Mouse (Mus musculus) C2C12 (cell line): ENCODE results near the gene Rimbp2.

Experiments used
- CEBPB ChIP-seq: IDR thresholded peaks from one replicate; pipeline ENCODE4 v1.6.1; 2011; ENCODE audit warnings: low read depth, mild to moderate bottlenecking, control low read depth, moderate library complexity
- CTCF ChIP-seq: IDR thresholded peaks from one replicate; pipeline ENCODE4 v1.5.1; 2011; ENCODE audit not compliant: control insufficient read depth, insufficient read depth, insufficient read length
- FOSL1 ChIP-seq: IDR thresholded peaks from one replicate; pipeline ENCODE4 v1.8.0; 2011; ENCODE audit warnings: mild to moderate bottlenecking, low read length; ENCODE audit not compliant: poor library complexity, insufficient read depth, severe bottlenecking
- MAX ChIP-seq: IDR thresholded peaks from one replicate; pipeline ENCODE4 v1.6.1; 2011; ENCODE audit warnings: mild to moderate bottlenecking, control low read depth
- MYOD1 ChIP-seq: IDR thresholded peaks from one replicate; pipeline ENCODE4 v1.6.1; 2011; ENCODE audit warnings: low read depth; ENCODE audit not compliant: control insufficient read depth, insufficient read length
- MYOG ChIP-seq: IDR thresholded peaks from one replicate; pipeline ENCODE4 v1.6.1; 2011; ENCODE audit not compliant: control insufficient read depth, insufficient read length; ENCODE audit errors: extremely low read depth
- USF1 ChIP-seq: IDR thresholded peaks from one replicate; pipeline ENCODE4 v1.6.1; 2011; ENCODE audit warnings: low read depth, mild to moderate bottlenecking, control low read depth, moderate library complexity

GRCm38 (mm10) chr5:128887546-128887945 lies 65.7 kb downstream of the Rimbp2 start:
- TF ChIP-seq CTCF (no peak), MYOD1 (no peak), USF1 (no peak), CEBPB (no peak), MYOG (no peak), MAX (no peak), FOSL1 (no peak)
